Mouse (Mus musculus) bone marrow macrophage, adult 2 months (primary cell): ENCODE measurements around the gene Mmp1b.

Experiments
- CTCF ChIP-seq: IDR thresholded peaks from 2 replicates; pipeline ENCODE4 v1.5.1; 2012; ENCODE audit warnings: low read depth, mild to moderate bottlenecking, low read length, moderate library complexity
- POLR2A ChIP-seq: IDR thresholded peaks from 2 replicates; pipeline ENCODE4 v1.6.1; 2012; ENCODE audit warnings: mild to moderate bottlenecking, low read depth, low read length, borderline replicate concordance

DNA sequence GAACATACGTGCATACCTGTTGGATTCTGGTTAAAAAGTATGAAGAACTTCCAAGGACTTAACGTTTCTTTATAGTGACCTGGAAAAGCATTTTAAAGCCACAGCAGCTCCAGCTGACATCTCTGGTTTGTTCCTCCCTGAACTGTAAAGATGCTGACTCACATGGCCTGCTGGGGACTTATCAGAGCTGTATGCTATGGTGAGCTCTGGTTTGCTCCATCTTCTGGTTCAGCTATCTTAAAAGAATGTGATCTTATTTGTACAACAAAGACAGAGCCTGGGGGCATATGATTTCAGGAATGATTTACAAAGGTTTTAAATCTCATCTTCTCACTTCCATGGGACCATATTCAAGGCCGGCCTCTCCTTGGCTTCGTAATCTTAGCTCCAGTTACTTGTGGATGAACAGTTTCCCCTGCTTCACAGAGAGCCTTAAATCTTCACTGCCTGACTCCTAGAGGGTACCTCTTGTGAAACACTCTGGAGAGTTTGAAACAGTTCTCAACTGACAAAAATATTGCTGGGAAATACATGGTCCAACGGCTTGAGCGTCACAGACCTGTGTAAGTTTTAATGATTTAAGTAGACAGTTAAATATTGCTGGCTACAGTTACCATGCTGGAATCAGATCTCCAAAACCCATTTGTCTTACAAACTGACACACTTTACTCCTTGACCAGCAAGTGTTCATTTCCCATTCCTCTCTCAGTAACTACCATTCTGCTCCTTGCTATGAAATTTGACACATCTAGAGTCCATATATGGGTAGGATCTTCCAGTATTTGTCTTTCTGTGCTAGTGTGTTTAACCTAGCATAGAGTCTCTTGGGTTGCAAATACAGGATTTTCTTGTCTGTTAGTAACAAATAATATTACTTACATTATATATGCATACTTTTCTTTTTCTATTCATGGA, 51.8 kb downstream of the Mmp1b start:
- no peak for TF ChIP-seq POLR2A
- no peak for TF ChIP-seq CTCF
